Mouse (Mus musculus) heart, adult 18-20 months (tissue): ENCODE data around the gene Il22ra2. TPM values are rescaled to one million over a fixed set of nuclear protein-coding genes. Genes with fewer than 3 reads are reported as not detected.
A peak's percentile ranks its signal among the peaks of the same experiment; 100 is the strongest.

Source experiments
- DNase-seq, 2 experiments: peaks; one replicate each; pipeline ENCODE4 v3.0.0; 2021 to 2022; ENCODE audit warnings: mixed read lengths in 1 of 2
- total RNA-seq, 2 experiments: library from RNA; stranded (reverse); gene quantifications; 2 replicates each; pipeline ENCODE4 v1.2.3; 2021

Il22ra2 gene
- total RNA-seq, 2 experiments from 2014 or later = 2.7 TPM; not detected in 1

- DNase-seq = peak in 1 of 2 experiments; percentile 74
Observed at GRCm38 (mm10) chr10:19601502-19601901, 20.3 kb upstream of the Il22ra2 start.

- peak in 1 of 2 experiments; percentile 51 for DNase-seq
Observed at GRCm38 (mm10) chr10:19603231-19603630, 18.6 kb upstream of the Il22ra2 start.

GRCm38 (mm10) chr10:19609125-19609524 lies 12.7 kb upstream of the Il22ra2 start:
- no peak for DNase-seq

GRCm38 (mm10) chr10:19611616-19612015 lies 10.2 kb upstream of the Il22ra2 start:
- DNase-seq = no peak

GRCm38 (mm10) chr10:19613111-19613753 lies 8.6 kb upstream of the Il22ra2 start:
- peak; percentile 54 to 67 for DNase-seq

- DNase-seq = no peak
Observed at GRCm38 (mm10) chr10:19619736-19620135, 2.1 kb upstream of the Il22ra2 start.

- DNase-seq = no peak
Observed at GRCm38 (mm10) chr10:19624617-19625016, 2.8 kb downstream of the Il22ra2 start.

- no peak for DNase-seq
Observed at GRCm38 (mm10) chr10:19627342-19627741, 5.5 kb downstream of the Il22ra2 start.

GRCm38 (mm10) chr10:19627748-19628147 lies 6.0 kb downstream of the Il22ra2 start:
- peak; percentile 67 to 78 for DNase-seq

- DNase-seq = no peak
Observed at GRCm38 (mm10) chr10:19631616-19632195, 9.9 kb downstream of the Il22ra2 start.

- DNase-seq = no peak
Observed at GRCm38 (mm10) chr10:19638851-19639250, 17.1 kb downstream of the Il22ra2 start.

GRCm38 (mm10) chr10:19639630-19640029 lies 17.8 kb downstream of the Il22ra2 start:
- no peak for DNase-seq

- no peak for DNase-seq
Observed at GRCm38 (mm10) chr10:19645119-19645518, 23.3 kb downstream of the Il22ra2 start.

GRCm38 (mm10) chr10:19657426-19657825 lies 35.6 kb downstream of the Il22ra2 start:
- peak in 1 of 2 experiments; percentile 1 for DNase-seq

GRCm38 (mm10) chr10:19659953-19660352 lies 38.2 kb downstream of the Il22ra2 start:
- no peak for DNase-seq

- DNase-seq = peak in 1 of 2 experiments; percentile 1
Observed at GRCm38 (mm10) chr10:19668973-19669372, 47.2 kb downstream of the Il22ra2 start.

- DNase-seq = no peak
Observed at GRCm38 (mm10) chr10:19672015-19672414, 50.2 kb downstream of the Il22ra2 start.

GRCm38 (mm10) chr10:19673146-19673545 lies 51.3 kb downstream of the Il22ra2 start:
- peak in 1 of 2 experiments; percentile 33 for DNase-seq

Other genes starting within 250 kb of the Il22ra2 start
- 10 to 100 TPM; 48.1 to 56.9 TPM for gene Ifngr1, start 30.0 kb upstream of the Il22ra2 start, total RNA-seq
- gene Il20ra, start 90.6 kb downstream of the Il22ra2 start, total RNA-seq = under 1 TPM in 1 of 2 experiments, not detected in 1; 0.12 TPM
- gene Slc35d3, start 229.5 kb downstream of the Il22ra2 start, total RNA-seq = not detected